Mouse (Mus musculus): ENCODE data around the gene Slc6a19.
"Not testable (repeated sequence)": the region's sequence is repeated elsewhere in the genome, so short reads cannot be mapped to it uniquely, and the experiment has no call there.

The Slc6a19 gene

GRCm38 (mm10) chr13:73713204-73713603 lies 8.5 kb upstream of the Slc6a19 start:
- DNase-seq (ENCODE audit: low spot score in 2 of 2) = no peak

DNA sequence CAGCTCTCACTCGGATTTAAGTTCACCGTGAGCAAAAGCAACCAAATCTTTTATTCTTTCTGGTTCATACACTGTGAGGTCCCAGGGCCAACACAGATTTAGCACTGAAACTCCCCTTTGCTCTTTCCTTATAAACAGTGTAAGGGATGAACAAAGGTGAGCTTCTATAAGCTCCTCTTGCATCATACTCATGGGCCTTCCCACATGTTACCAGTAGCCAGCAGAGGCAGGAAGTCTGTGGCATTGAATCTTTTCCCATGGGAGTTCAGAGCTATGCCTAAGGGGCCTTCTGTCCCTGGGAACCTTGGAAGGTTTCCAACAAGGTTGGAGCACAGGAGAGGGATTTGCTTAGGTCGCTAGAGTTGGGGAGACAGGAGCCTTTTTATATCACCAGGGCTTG lies 7.6 kb upstream of the Slc6a19 start:
- DNase-seq (ENCODE audit: low spot score in 2 of 2) = no peak

DNA sequence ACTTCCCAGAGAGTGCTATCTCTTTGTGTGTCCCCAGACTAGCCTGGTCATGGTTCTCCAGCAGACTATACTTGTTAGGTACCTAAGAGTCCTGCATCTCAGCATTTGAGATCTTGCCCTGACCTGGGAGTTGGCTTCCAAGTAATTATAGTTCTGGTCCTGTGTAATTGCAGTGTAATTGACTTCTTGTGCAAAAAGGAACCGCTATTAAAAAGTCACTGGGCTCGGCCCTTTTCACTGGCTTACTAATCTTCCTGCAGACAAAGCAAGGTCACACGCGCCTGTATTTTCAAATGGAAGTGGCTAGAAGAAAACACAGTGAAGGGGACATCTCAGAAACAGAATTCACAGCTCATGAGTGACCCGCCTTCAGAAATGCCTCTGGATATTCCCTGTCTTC lies 7.1 kb upstream of the Slc6a19 start:
- DNase-seq (ENCODE audit: low spot score in 2 of 2) = no peak

DNA sequence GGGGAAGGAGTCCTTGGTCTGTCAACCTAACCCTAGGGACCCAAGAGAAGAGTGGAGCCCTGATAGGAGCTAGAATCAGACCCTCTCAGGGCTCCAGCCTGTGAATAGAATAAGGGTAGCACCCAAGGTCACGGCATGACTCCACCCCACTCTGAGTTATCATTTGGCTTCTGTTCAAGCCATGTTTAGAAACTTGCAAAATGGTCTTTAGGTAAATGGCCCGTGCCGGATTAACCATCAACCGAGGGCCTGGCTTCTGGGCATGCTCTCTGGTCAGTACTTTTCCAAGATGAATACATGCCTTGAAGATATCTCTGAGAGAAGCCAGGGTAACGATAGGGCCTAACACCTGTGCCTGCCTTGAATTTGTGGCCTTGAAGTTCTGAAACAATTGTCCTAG lies 6.6 kb upstream of the Slc6a19 start:
- no peak for DNase-seq (ENCODE audit: low spot score in 2 of 2)

GRCm38 (mm10) chr13:73709491-73709890 lies 4.8 kb upstream of the Slc6a19 start:
- no peak for DNase-seq (ENCODE audit: low spot score in 2 of 2)

DNA sequence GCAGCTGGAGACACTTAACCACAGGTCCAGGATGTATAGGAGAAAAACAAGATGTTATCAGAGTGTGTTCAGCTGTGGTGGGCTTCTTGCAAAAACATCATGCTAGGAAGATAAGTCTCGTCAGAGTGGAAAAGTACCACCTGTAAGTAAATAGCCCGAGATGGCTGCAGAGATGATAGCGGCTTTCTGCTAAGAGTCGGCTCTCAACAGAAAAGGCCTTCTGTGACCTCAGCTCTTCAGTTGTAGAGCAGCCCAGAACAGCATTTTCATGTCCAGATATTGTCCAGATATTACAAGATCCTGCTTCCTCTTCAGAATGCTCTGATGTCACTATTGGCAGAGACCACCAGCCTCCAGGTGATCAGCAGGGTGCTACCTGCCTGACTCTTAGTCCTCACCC lies 1.2 kb downstream of the Slc6a19 start:
- DNase-seq (ENCODE audit: low spot score in 2 of 2) = not testable (repeated sequence)

- no peak for DNase-seq (ENCODE audit: low spot score in 2 of 2)
Observed at GRCm38 (mm10) chr13:73702776-73703175, 1.9 kb downstream of the Slc6a19 start.

DNA sequence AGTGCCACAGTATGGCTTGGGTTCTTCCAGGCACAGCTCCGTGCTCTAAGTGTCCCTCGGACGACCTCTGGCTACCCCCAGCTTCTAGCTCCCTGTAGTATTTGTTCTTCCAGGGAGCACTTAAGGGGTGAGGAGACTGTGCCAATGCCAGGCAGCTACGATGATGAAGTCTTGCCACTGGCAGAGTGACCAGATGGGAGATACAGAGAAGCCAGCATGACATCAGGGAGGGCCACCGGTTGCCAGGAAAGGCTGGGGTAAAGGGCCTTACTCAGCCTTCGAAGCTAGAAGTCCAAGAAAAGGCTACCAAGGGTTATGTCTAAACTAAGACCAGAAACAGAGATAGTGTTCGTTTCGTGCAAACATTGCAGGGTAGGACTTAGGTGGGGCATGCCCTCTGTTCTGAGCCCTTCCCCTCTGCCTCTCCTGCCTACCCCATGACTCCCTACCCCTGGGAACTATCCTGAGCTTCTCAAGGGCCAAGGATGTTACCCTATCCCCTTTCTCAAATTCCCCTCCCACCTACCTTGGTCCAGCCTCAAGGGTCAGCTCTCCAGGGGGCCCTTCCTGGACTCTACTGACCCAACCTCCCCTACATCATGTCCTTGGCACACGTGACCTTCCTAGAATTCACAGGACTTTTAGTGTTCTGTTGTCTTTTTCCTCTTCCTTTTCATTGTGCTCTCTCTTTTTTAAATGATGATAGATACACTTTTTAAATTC lies 3.3 kb downstream of the Slc6a19 start:
- peak in 1 of 2 experiments; percentile 19 for DNase-seq (ENCODE audit: low spot score in 2 of 2)

DNA sequence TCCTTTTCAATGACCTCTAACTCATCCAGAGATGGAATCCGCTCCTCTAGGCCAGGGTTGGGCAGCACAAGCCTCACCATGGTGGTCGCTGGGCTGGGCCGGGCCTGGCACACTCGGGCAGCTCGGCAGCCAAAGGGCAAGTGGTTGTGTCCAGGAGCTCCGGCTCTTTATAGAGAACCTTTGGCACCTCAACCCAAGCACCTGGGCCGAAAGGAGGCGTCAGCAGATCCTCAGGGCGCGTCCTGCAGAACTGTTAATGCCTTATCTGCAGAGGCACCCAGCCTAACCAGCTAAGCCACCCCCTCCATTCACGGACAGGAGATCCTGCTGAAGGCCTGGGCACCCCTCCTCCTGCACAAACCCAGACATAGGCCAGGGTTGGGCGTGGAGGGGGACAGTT lies 4.1 kb downstream of the Slc6a19 start:
- DNase-seq (ENCODE audit: low spot score in 2 of 2) = no peak

GRCm38 (mm10) chr13:73699714-73700113 lies 5.0 kb downstream of the Slc6a19 start:
- DNase-seq (ENCODE audit: low spot score in 2 of 2) = no peak

- DNase-seq (ENCODE audit: low spot score in 2 of 2) = no peak
Observed at GRCm38 (mm10) chr13:73696529-73696928, 8.1 kb downstream of the Slc6a19 start.

- DNase-seq (ENCODE audit: low spot score in 2 of 2) = no peak
Observed at GRCm38 (mm10) chr13:73694972-73695371, 9.7 kb downstream of the Slc6a19 start.

GRCm38 (mm10) chr13:73693333-73693732 lies 11.3 kb downstream of the Slc6a19 start:
- no peak for DNase-seq (ENCODE audit: low spot score in 2 of 2)

- peak; percentile 43 to 67 for DNase-seq (ENCODE audit: low spot score in 2 of 2)
Observed at GRCm38 (mm10) chr13:73692249-73692868, 12.3 kb downstream of the Slc6a19 start.

DNA sequence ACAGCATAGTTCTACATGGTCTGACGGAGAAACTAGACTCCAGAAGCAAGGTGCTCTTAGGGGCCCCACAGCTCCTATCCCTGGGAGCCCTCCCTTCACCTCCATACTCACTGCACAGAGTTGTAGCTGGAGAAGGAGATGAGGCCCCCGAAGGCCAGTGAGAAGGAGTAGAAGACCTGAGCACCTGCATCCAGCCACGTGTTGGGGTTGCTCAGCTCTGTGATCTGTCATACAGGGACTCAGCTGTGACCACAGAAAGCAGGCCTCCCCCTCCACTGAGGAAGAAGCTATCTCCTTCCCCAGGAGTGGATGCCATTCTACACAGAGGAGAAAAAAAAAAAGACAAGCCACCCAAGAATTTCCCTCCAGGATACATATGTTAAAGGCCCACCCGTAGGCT lies 15.7 kb downstream of the Slc6a19 start:
- DNase-seq (ENCODE audit: low spot score in 2 of 2) = no peak

GRCm38 (mm10) chr13:73687601-73688000 lies 17.1 kb downstream of the Slc6a19 start:
- DNase-seq (ENCODE audit: low spot score in 2 of 2) = no peak

GRCm38 (mm10) chr13:73685502-73685901 lies 19.2 kb downstream of the Slc6a19 start:
- no peak for DNase-seq (ENCODE audit: low spot score in 2 of 2)

GRCm38 (mm10) chr13:73684412-73684811 lies 20.3 kb downstream of the Slc6a19 start:
- DNase-seq (ENCODE audit: low spot score in 2 of 2) = no peak

DNA sequence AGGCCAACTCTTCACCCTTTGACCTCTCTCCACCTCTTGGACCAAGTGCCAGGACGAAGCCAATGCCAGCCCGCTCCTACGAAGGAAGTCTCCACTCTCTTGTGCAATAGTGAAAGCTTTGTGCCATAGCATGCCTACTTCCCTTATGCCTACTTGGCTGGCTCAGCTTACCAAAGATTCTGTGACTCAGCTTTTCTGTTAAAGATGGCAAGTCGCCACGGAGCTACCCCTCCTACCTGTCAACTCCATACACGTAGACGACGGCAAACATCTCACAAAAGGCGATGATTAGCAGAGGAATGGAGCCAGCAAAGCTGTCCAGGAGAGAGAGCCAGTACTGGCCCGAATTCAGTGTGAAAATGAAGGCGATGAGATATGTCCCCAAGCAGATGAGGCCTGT lies 21.0 kb downstream of the Slc6a19 start:
- no peak for DNase-seq (ENCODE audit: low spot score in 2 of 2)

GRCm38 (mm10) chr13:73682226-73682625 lies 22.4 kb downstream of the Slc6a19 start:
- no peak for DNase-seq (ENCODE audit: low spot score in 2 of 2)

GRCm38 (mm10) chr13:73680394-73680793 lies 24.3 kb downstream of the Slc6a19 start:
- DNase-seq (ENCODE audit: low spot score in 2 of 2) = no peak

GRCm38 (mm10) chr13:73679311-73679710 lies 25.4 kb downstream of the Slc6a19 start:
- DNase-seq (ENCODE audit: low spot score in 2 of 2) = no peak

DNA sequence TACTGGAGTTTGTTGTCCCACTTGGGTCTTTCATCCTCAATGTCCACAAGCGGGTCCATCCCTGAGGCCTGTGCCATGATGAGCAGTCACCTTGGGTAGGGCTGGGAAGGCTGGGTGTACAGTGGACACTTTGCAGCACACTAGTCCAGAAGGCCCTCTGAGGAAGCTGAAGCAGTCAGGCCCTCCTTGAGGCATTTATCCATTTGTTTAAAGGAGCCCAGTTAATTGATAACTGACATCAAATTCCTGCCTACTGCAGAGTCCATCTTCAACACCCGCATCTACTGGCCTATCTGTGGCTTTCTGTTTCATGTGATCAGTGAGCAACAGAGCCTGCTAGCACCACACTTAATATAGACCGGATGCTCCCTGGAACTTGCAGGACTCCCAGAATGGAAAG lies 26.8 kb downstream of the Slc6a19 start, which contains the start of gene Slc6a18:
TSS of gene Slc6a18 (minus strand) at position 171 of the 400 bp plus-strand sequence.
- DNase-seq (ENCODE audit: low spot score in 2 of 2) = no peak

All from cerebellum, postnatal 4 days (tissue).